Mouse (Mus musculus): ENCODE measurements around the gene Itpka.
"Not testable (repeated sequence)": the region's sequence is repeated elsewhere in the genome, so short reads cannot be mapped to it uniquely, and the experiment has no call there.

GRCm38 (mm10) chr2:119715868-119716267 is 26.3 kb upstream of the Itpka start:
- TF ChIP-seq POLR2A (IDR thresholded peaks at IDR 0.05; ENCODE audit: insufficient read length, low read depth); MAX (IDR thresholded peaks at IDR 0.05; ENCODE audit: low read depth); SRF (IDR thresholded peaks at IDR 0.05; ENCODE audit: control insufficient read depth, insufficient read length, low read depth); USF1 (IDR thresholded peaks at IDR 0.05; ENCODE audit: low read depth); REST (IDR thresholded peaks at IDR 0.05; ENCODE audit: insufficient read depth, insufficient read length); POLR2AphosphoS2 (IDR thresholded peaks at IDR 0.05; ENCODE audit: insufficient read length, low read depth); E2F4 (IDR thresholded peaks at IDR 0.05; ENCODE audit: insufficient read depth); TCF12 (IDR thresholded peaks at IDR 0.05; ENCODE audit: insufficient read depth, poor library complexity, severe bottlenecking); CEBPB (IDR thresholded peaks at IDR 0.05; ENCODE audit: insufficient read depth, poor library complexity, severe bottlenecking); MYOD1 (IDR thresholded peaks at IDR 0.05; ENCODE audit: control insufficient read depth in 1 of 3, insufficient read length in 2 of 3, low read depth in 2 of 3); TCF3 (IDR thresholded peaks at IDR 0.05; ENCODE audit: insufficient read length, low read depth); MYOG (IDR thresholded peaks at IDR 0.05; ENCODE audit: control insufficient read depth in 1 of 3, insufficient read depth in 1 of 3, insufficient read length in 2 of 3, low read depth in 2 of 3): not testable (repeated sequence)
